Mouse (Mus musculus) yolk sac, embryonic 10.5 days (tissue): ENCODE results near the gene Gm17622.
A peak's percentile ranks its signal among the peaks of the same experiment; 100 is the strongest.

Experiments used
- DNase-seq: peaks from one replicate; pipeline ENCODE4 v3.0.0-alpha.2; 2017; ENCODE audit warnings: low spot score

Gm17622 gene

DNA sequence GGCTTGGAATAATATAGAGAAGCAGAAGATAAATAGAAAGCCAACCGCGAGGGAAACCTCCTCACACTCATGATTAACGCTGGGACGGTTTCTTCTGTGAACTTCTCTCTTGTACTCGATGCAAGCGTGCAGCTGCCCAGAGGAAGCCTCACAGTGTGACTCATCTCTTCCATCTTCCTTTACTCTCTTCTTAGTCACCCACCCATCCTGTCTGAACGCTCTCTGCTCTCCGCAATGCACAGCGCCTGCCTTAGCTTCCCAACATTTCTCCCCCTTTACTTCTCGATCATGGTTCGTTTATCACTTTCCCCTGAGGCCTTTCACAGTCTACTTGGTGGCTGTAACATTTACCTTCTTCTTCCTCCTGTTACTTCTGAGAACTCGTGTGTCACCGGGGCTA lies 20.1 kb downstream of the Gm17622 start:
- no peak for DNase-seq

GRCm38 (mm10) chr13:96511262-96511661 lies 20.7 kb downstream of the Gm17622 start:
- no peak for DNase-seq

- no peak for DNase-seq
These were observed 21.4 kb downstream of the Gm17622 start for GRCm38 (mm10) chr13:96511893-96512292.

GRCm38 (mm10) chr13:96514154-96514942 lies 23.8 kb downstream of the Gm17622 start:
- no peak for DNase-seq

DNA sequence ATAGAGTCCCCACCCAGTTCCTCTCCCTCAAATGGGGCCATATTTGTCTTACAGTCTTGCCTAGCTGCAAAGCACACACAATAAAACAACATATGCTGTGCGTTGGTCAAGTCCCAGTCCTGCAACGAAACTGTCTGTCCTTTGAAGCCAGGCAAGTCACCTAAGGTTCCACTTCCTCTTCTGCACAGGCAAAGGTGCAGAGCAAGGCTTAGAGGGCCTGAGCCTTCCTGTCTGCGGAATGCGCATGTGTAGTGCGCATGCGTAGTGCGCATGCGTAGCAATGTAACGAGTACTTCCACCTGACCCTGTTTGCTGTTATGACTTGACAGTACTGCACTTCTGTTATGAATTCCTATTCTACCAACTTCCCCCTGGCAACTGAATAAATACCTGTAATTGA lies 25.7 kb downstream of the Gm17622 start:
- no peak for DNase-seq

GRCm38 (mm10) chr13:96517335-96517734 lies 26.8 kb downstream of the Gm17622 start:
- no peak for DNase-seq

DNA sequence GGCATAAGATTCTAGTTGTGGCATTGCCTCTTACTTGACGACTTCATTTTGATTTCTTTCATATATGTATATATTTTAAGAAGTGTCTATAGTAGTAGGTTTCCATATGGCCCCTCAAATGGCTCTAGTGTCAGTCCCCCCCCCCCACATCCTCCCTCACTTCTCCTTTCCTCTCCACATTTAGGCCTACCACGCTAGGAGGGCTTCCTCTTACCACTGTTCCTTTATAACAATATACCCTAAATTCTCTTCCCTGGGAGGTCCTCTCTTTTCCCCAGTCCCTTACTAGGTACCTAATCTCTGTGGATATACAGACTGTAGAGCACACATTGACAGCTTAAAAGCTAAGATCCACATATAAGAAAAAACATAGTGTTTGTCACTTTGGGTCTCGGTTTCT lies 30.8 kb downstream of the Gm17622 start:
- DNase-seq: no peak

- DNase-seq: no peak
These were observed 36.5 kb downstream of the Gm17622 start for GRCm38 (mm10) chr13:96527022-96527421.

- no peak for DNase-seq
These were observed 37.3 kb downstream of the Gm17622 start for GRCm38 (mm10) chr13:96527856-96528255.

DNA sequence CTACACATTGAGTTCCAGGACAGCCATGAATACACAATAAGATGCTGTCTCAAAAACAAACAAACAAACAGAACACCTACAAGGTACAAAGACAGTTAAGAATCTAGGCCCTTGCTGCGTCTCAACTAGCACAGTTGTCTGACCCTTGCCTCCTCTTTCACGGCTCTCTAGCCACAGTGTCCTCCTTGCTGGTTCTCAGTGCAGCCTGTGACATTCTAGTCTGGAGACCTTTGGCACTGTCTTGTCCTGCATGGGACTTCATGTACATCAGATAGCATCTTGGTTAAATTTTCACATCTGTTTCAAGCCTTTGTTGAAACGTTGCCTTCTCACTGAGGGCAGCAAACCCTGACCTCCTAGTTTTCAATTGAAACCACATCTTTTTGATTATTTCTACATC lies 38.2 kb downstream of the Gm17622 start:
- DNase-seq: peak; percentile 43

GRCm38 (mm10) chr13:96529542-96529941 lies 39.0 kb downstream of the Gm17622 start:
- no peak for DNase-seq

- DNase-seq: no peak
These were observed 39.5 kb downstream of the Gm17622 start for GRCm38 (mm10) chr13:96530064-96530463.

GRCm38 (mm10) chr13:96532176-96532575 lies 41.6 kb downstream of the Gm17622 start:
- no peak for DNase-seq

DNA sequence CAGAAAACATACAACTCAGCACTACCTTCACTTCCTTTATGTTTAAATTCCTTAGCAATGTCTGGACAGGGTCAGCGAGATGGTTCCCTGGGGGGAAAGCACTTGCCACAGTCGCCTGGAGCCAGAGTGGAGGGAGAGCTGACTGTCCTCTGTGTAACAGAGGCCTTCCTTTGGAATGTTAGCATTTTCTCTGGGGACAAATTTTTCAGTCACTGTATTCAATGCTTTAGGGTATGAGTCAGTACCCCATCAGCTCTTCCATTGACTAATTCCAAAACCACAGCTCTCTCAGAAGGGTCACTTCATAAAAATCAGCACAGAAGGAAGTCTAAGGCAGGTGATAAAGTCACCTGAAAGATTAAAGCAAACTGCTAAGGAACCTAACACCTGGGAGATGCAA lies 43.2 kb downstream of the Gm17622 start:
- DNase-seq: no peak

DNA sequence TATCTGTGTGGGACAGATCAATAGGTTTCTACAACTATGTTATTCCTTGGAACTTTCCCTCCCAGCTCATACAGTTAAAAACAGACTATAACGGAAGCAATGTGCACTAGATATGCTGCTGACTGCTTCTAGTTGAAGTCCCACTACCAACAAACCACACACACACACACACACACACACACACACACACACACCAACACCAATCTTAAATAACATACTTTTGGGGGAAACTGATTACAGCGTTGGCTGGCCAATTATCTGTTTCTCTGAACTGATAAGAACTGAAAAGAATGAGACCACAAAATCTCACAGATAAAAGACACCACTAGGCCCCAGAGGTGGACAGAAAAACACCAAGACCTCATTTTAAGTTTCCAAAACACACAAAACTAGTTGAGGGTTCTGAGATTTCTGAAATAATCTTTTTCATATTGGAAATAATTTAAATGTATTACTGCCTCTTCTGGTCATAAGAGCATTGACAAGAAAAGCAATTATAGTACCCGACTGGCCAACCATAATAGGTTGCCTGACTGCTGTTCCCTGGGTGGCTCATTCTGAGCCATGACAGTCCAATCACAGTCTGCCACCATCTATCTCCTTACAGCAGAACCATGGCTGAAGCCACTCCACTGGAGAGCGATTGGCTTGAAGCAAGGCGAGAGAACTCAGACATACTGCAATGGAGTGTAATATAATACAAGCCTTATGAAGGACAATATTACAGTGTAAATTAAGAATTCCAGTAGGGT lies 46.5 kb downstream of the Gm17622 start:
- DNase-seq: no peak

DNA sequence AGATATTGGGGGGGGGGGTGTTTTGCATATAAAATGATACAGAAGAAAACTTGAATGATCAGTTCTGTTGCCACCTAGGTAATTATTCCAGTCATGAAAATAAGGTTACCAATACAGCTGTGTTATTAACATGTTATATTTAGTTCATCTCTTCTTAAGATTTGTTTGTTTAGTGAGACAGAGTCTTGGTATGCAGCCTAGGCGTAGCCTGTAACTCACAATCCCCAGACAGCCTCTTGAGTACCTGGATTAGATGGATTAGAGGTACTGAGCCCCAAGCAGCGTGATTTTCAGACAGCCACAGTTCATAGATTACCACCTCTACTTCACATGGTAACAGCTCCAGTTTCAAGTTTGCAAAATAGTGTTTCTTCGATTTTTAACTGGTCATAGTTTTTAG lies 47.6 kb downstream of the Gm17622 start:
- DNase-seq: no peak
